ENCODE assay signal across 11 mouse cellular contexts in the genomic region with DNA sequence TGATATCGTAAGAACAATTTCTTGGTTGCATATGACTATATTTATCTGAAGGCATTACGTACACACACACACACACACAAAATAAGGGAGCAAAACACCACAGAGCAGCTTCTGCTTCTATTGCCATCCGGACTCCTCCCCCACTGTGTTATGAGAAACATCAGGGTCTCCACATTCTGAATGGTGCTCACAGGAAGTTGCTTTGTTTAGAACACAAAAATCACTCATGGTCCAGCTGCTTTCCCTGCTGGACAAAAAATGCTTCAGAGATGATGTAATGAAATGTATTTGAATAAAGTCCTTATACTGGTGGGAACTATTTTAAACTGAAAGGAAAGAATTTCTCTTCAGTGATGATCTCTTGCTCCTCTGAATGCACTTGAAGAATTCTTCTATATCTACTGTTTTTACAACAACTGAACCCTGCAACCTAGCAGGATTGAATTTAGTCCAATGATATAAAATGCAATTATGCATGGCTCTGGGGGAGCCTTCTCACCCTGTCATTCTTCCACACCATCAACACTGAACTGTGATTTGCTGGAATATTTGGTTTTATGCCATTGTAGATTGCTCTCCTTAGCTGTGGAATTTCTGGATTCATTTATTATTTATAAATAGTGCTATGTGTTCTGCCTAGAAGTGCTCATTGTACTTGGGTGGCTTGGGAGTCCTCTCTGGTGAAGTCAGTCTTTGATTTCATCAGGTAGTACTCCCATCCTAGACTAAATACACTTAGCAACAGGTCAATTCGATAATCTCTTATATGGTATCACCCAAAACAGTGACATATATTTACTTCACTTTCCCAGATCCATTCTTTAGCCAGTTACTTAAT.
DNase-seq lines count a peak whose midpoint lies in the region; TF ChIP-seq lines count a peak whose summit lies in the region.
"Had no signal": no experiment of that assay in that cellular context is flagged by ENCODE, and none has a peak within 500 bp of the region (broad histone marks: within the 10 kb centered on the region; RNA-seq: fewer than 3 reads in every experiment).

No protein-coding gene starts in this region.

- 0 out of 2 replicates have a peak overlapping the region, but pooled peaks have one; percentile 21 for H3K27ac ChIP-seq in gastrocnemius, adult 2 months
- H3K27ac ChIP-seq: neural tube, embryonic 12.5 days had no signal

- H3K4me3 ChIP-seq in gastrocnemius, adult 2 months, result no peak overlapping the region
- H3K4me3 ChIP-seq: neural tube, embryonic 12.5 days had no signal

- no peak for TF ChIP-seq CTCF in gastrocnemius, adult 2 months (IDR thresholded peaks at IDR 0.05)

- DNase-seq in gastrocnemius, adult 2 months, result no peak
- no peak for DNase-seq in gastrocnemius, postnatal 10 days
- peak; percentile 45 for DNase-seq in 3T3-L1 (ENCODE audit: low read depth, low spot score)
- DNase-seq in heart, adult 9 months (ENCODE audit: low spot score in 2 of 2), result peak; percentile 27 to 63
- DNase-seq in lung, postnatal 10 days, result peak; percentile 63
- DNase-seq in B cell, adult 2 months, result no peak
- DNase-seq in cerebellum, postnatal 25 days, result no peak
- no peak for DNase-seq in cerebellum, adult 9-10 months
- DNase-seq: adrenal gland, postnatal 10 days; thymus, postnatal 14 days had no signal

- intact Hi-C loops in gastrocnemius, adult 2 months (cut with DNase I), result no loop called here

Comparison
In these comparisons a context has a peak if more than half of its experiments do, and no peak if none do; other contexts are left out.
1. DNase-seq: peak in 3T3-L1 (single experiment), heart, adult 9 months (2 of 2) and lung, postnatal 10 days (single experiment); none in gastrocnemius, adult 2 months (single experiment), gastrocnemius, postnatal 10 days (single experiment), B cell, adult 2 months (0 of 2), cerebellum, postnatal 25 days (0 of 2) and cerebellum, adult 9-10 months (single experiment).